Mouse (Mus musculus) layer of hippocampus, adult 8-10 months (tissue): ENCODE data around the gene Rab3ip. TPM values are rescaled to one million over a fixed set of nuclear protein-coding genes. Genes with fewer than 3 reads are reported as not detected.

ENCODE experiments used
- DNase-seq, 2 experiments: peaks; one replicate each; pipeline ENCODE4 v3.0.0; 2022; ENCODE audit warnings: low spot score in 2 of 2
- total RNA-seq, 4 experiments: library from RNA; stranded (reverse); gene quantifications; 2 replicates each; pipeline ENCODE4 v1.2.4; 2022

The Rab3ip gene
- total RNA-seq, result 10 to 100 TPM; 47.1 to 62.3 (median 58.9) TPM

- peak; percentile 78 to 92 for DNase-seq
These were observed at the start of gene Rab3ip for GRCm38 (mm10) chr10:116950009-116950769. Rab3ip (minus strand) TSS chr10:116950769.

- DNase-seq, result no peak
These were observed 48.3 kb upstream of the Rab3ip start for GRCm38 (mm10) chr10:116998716-116999455.

- no peak for DNase-seq
These were observed 45.6 kb upstream of the Rab3ip start for GRCm38 (mm10) chr10:116996236-116996600.

- DNase-seq, result no peak
These were observed 45.1 kb upstream of the Rab3ip start for GRCm38 (mm10) chr10:116995584-116996235.

GRCm38 (mm10) chr10:116995162-116995561 lies 44.6 kb upstream of the Rab3ip start:
- DNase-seq, result no peak

- DNase-seq, result no peak
These were observed 43.4 kb upstream of the Rab3ip start for GRCm38 (mm10) chr10:116993971-116994370.

- no peak for DNase-seq
These were observed 35.9 kb upstream of the Rab3ip start, which contains the start of gene Best3 for GRCm38 (mm10) chr10:116986264-116987082. Best3 (plus strand) TSS chr10:116986314.

GRCm38 (mm10) chr10:116984836-116985235 lies 34.3 kb upstream of the Rab3ip start:
- DNase-seq, result no peak

GRCm38 (mm10) chr10:116982526-116982925 lies 32.0 kb upstream of the Rab3ip start:
- no peak for DNase-seq

GRCm38 (mm10) chr10:116980888-116981287 lies 30.3 kb upstream of the Rab3ip start:
- DNase-seq, result no peak

- DNase-seq, result no peak
These were observed 29.7 kb upstream of the Rab3ip start for GRCm38 (mm10) chr10:116980273-116980672.

- DNase-seq, result no peak
These were observed 28.3 kb upstream of the Rab3ip start for GRCm38 (mm10) chr10:116978841-116979240.

GRCm38 (mm10) chr10:116977858-116978257 lies 27.3 kb upstream of the Rab3ip start:
- no peak for DNase-seq

GRCm38 (mm10) chr10:116977455-116977854 lies 26.9 kb upstream of the Rab3ip start:
- no peak for DNase-seq

- DNase-seq, result no peak
These were observed 21.9 kb upstream of the Rab3ip start, which contains the start of gene Gm10271 for GRCm38 (mm10) chr10:116972509-116972908. Gm10271 (minus strand) TSS chr10:116972609.

GRCm38 (mm10) chr10:116968741-116969140 lies 18.2 kb upstream of the Rab3ip start:
- DNase-seq, result no peak

- no peak for DNase-seq
These were observed 15.5 kb upstream of the Rab3ip start for GRCm38 (mm10) chr10:116966065-116966464.

- DNase-seq, result no peak
These were observed 14.7 kb upstream of the Rab3ip start for GRCm38 (mm10) chr10:116965297-116965696.

GRCm38 (mm10) chr10:116964571-116964970 lies 14.0 kb upstream of the Rab3ip start:
- DNase-seq, result no peak

- DNase-seq, result no peak
These were observed 13.5 kb upstream of the Rab3ip start for GRCm38 (mm10) chr10:116964084-116964483.

GRCm38 (mm10) chr10:116962803-116963202 lies 12.2 kb upstream of the Rab3ip start:
- DNase-seq, result no peak
